Mouse (Mus musculus) intestine, embryonic 14.5 days (tissue): ENCODE data around the gene Obsl1. TPM values are rescaled to one million over a fixed set of nuclear protein-coding genes. Genes with fewer than 3 reads are reported as not detected.

Experiments used
- ATAC-seq: fragments of 200-750 bp; cut with Nextera tagmentation; replicated peaks from 2 replicates; pipeline ENCODE4 v1.8.0; 2017; ENCODE audit warnings: low read depth, moderate number of reproducible peaks, moderate TSS enrichment, moderate library complexity; ENCODE audit not compliant: low FRiP score, low TSS enrichment
- DNase-seq: peaks from one replicate; pipeline ENCODE4 v3.0.0-alpha.2; 2018; ENCODE audit warnings: low spot score
- H3K27ac ChIP-seq: fragments of 300-500 bp; sonication (generic); 2 replicates; pipeline ENCODE4 v1.5.1; 2014; ENCODE audit warnings: low read depth, mild to moderate bottlenecking, control low read depth
- H3K27me3 ChIP-seq: fragments of 300-500 bp; sonication (generic); replicated peaks from 2 replicates; pipeline ENCODE4 v1.6.1; 2014; ENCODE audit warnings: low read length, control low read depth; ENCODE audit not compliant: control insufficient read depth, insufficient read depth
- H3K36me3 ChIP-seq: fragments of 300-500 bp; sonication (generic); 2 replicates; pipeline ENCODE4 v1.6.1; 2014; ENCODE audit warnings: low read length, control low read depth; ENCODE audit not compliant: control insufficient read depth, insufficient read depth
- H3K4me1 ChIP-seq: fragments of 300-500 bp; sonication (generic); replicated peaks from 2 replicates; pipeline ENCODE4 v1.6.1; 2014; ENCODE audit warnings: low read length, control low read depth, mixed read lengths; ENCODE audit not compliant: control insufficient read depth, insufficient read depth
- H3K4me2 ChIP-seq: fragments of 300-500 bp; sonication (generic); 2 replicates; pipeline ENCODE4 v1.6.1; 2014; ENCODE audit warnings: low read length
- H3K4me3 ChIP-seq: fragments of 300-500 bp; sonication (generic); 2 replicates; pipeline ENCODE4 v1.5.1; 2014; ENCODE audit warnings: low read depth, low read length, control low read depth, mixed read lengths
- H3K9ac ChIP-seq: fragments of 300-500 bp; sonication (generic); 2 replicates; pipeline ENCODE4 v1.6.1; 2014; ENCODE audit warnings: mild to moderate bottlenecking, low read length
- H3K9me3 ChIP-seq: fragments of 300-500 bp; sonication (generic); 2 replicates; pipeline ENCODE4 v1.6.1; 2016; ENCODE audit warnings: low read length, control low read depth; ENCODE audit not compliant: control insufficient read depth
- WGBS: fragments of 180-500 bp; shearing (Covaris S2); extraction: QIAGEN DNeasy Blood & Tissue Kit; methylation state at CpG from one replicate; pipeline ENCODE4 v1.1.7; 2014; 5-methylcytosine and 5-hydroxymethylcytosine counted together
- polyA plus RNA-seq: library from polyadenylated mRNA; unstranded; fragments of >200 nt; fragmentation: Nextera tagmentation; extraction: Ambion mirVana; gene quantifications from 2 replicates; pipeline ENCODE4 v1.2.1, GENCODE M21; 2014

Gene Obsl1
- polyA plus RNA-seq, 1 experiment from 2014 or later = 88.4 TPM

DNA sequence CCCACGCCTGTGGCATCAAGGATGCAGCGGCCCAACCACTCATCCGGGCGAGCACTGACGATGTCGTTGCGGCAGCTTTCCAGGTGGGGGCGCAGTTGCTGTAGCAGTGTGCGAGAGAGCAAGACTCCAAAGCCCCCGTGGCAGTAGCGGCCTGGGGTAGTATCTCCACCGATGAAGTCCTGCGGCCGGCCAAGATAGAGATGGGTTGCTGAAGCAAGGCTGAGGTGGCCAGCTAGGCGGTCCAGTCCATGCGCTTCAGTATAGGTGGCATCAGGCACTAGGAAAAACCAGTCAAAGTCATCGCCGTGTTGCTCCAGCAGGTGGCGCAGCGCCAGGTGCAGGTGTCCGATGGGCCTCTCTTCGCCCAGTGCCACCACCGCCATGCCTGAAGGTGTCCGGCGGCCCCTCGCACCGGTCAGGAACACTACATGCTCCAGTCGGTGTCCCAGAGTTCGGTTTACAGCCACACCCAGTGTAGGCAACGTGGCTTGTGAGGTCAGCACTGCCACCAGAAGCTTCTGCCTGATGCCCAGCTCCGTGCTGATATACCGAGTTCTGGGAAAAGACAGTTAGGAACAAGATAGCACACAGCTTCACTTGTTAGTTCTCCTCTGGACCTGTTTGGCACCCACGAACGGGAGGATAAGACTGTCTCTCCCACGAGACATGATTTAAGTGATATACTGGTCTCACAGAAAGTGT is 28.8 kb downstream of the Obsl1 start:
- no peak overlapping the region for H3K4me3 ChIP-seq
- peaks cover 21% of the 10 kb centered on the region for H3K27me3 ChIP-seq
- ATAC-seq (no peak), DNase-seq (peak; percentile 97)
- no peak overlapping the region for H3K27ac ChIP-seq
- 14% methylated on average over 35 of the region's 35 CpGs for WGBS
- no peaks in the 10 kb centered on the region for H3K9me3 ChIP-seq
- H3K4me2 ChIP-seq = peak overlapping the region; percentile 22
- peaks cover 45% of the 10 kb centered on the region for H3K36me3 ChIP-seq
- peaks cover 15% of the 10 kb centered on the region; the same call in 1 of the 2 replicates for H3K4me1 ChIP-seq
- no peak overlapping the region for H3K9ac ChIP-seq

DNA sequence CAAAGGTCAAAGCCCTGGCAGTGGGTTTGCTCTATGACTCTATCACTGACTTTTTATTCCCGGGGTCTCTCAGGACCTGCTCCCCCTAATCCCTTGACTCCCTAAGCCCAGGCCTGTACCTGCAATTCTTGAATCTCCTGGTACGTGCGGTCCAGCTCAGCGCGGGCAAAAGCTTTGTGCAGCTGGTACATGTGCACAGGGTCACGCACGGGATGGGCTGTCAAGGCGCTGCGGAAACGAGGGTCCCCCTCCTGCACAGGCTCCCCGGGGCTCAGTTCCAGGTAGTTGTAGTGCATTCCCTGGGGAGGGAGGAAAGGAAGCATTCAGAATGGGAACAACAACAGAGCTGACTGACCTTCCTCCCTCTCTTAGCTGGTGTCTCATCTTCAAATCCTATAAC is 29.8 kb downstream of the Obsl1 start:
- 96% methylated on average over 11 of the region's 11 CpGs for WGBS
- no peak for ATAC-seq
- H3K27me3 ChIP-seq = peaks cover 13% of the 10 kb centered on the region
- H3K4me3 ChIP-seq = no peak overlapping the region
- peaks cover 15% of the 10 kb centered on the region; the same call in 1 of the 2 replicates for H3K4me1 ChIP-seq
- no peak overlapping the region for H3K4me2 ChIP-seq
- H3K9ac ChIP-seq = no peak overlapping the region
- peaks cover 45% of the 10 kb centered on the region for H3K36me3 ChIP-seq
- no peaks in the 10 kb centered on the region for H3K9me3 ChIP-seq
- no peak for DNase-seq
- no peak overlapping the region for H3K27ac ChIP-seq

DNA sequence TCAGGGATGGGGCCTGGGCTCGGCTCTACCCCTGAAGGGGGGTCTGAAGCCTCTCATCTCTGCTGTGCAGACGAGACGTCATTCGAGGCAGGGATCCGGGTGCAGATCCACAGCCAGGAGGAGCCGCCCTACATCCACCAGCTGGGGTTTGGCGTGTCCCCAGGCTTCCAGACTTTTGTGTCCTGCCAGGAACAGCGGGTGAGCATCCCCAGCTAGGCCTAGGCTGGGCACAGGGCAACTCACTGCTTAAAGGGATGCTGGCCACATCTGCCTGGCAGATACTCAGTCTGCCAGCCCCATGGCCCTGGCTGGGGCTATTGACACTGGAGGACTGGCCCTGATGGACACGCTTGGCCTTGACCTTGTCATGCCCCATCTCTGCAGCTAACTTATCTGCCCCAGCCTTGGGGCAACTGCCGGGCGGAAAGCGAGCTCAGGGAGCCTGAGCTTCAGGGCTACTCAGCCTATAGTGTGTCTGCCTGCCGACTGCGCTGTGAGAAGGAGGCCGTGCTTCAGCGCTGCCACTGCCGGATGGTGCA is 36.9 kb downstream of the Obsl1 start:
- 81% methylated on average over 17 of the region's 17 CpGs for WGBS
- no peak overlapping the region for H3K4me2 ChIP-seq
- no peaks in the 10 kb centered on the region for H3K9me3 ChIP-seq

DNA sequence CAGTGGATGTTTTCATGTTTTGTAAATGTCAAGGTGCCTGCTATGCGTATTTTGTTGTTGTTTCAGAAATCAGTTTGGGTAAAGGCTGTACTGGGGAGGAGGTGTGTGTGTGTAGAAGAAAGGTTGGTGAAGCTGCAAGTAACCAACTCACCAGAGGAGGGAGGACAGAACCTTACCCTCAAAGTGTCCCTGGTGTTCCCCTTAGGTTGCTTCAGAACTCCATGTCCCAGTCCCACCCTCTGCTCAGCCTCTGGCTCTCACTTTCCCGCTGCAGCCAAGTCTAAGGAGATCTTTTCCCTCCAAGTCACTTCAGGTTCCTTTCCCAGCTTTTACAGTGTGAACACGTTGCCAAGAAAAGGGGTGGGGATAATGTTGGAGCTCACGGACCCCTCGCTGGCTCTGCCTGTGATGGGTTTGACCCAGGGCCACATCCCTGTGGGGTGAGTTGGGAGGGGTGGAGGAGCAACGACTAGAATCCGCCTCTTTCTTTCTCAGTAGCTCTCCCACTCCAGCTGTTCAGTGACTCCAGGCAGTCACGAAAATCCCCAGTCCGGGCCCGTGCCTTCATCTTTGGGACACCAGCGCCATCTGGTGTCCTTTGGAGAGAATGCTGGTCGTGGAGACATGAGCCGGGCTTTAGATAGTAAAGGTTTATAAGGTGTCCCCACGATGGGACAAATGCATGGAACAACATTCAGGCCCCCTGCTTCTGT is 38.9 kb downstream of the Obsl1 start:
- H3K4me2 ChIP-seq = no peak overlapping the region
- no peak overlapping the region for H3K27ac ChIP-seq
- no peaks in the 10 kb centered on the region for H3K36me3 ChIP-seq
- ATAC-seq (peak; percentile 86), DNase-seq (peak; percentile 91)
- H3K9me3 ChIP-seq = no peaks in the 10 kb centered on the region
- WGBS = 9% methylated on average over 14 of the region's 14 CpGs
- no peak overlapping the region for H3K9ac ChIP-seq
- H3K27me3 ChIP-seq = peaks cover 5% of the 10 kb centered on the region; the same call in 1 of the 2 replicates
- no peak overlapping the region for H3K4me3 ChIP-seq
- H3K4me1 ChIP-seq = no peaks in the 10 kb centered on the region

More for the DNA sequence above, 36.9 kb downstream of the Obsl1 start:
- no peak overlapping the region for H3K4me3 ChIP-seq
- no peak overlapping the region for H3K27ac ChIP-seq
- ATAC-seq (no peak), DNase-seq (no peak)
- H3K27me3 ChIP-seq = peaks cover 5% of the 10 kb centered on the region; the same call in 1 of the 2 replicates
- no peak overlapping the region for H3K9ac ChIP-seq
- no peaks in the 10 kb centered on the region for H3K4me1 ChIP-seq
- H3K36me3 ChIP-seq = peaks cover 19% of the 10 kb centered on the region

DNA sequence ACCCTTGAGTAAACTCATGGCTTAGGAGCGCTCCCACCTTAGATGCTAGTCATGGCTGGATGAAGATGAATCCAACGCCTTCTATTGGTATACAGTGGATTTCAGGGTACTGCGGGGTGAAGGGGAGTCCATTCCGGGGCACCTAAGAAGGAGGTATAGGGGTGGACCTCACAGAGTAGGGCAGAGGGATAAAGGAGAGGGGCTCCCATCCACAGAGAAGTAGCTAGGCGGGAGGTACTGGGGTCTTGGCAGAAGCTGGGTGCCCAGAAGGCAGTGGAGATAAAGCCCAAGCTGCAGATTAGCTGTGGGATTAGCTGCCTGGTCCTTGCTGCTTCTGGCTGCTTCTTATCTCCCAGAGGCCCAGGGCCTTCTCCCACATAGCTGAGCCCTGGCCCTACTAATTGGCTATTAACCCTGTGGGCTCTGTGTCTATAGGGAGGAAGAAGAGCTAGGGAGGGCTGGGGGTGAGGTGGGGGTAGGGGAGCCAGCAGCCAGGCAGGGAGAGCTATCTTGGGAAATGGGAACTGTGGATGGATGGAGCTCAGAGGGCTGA is 42.5 kb downstream of the Obsl1 start:
- Histone ChIP-seq H3K27ac (no peak overlapping the region), H3K4me1 (peaks cover 5% of the 10 kb centered on the region), H3K36me3 (no peaks in the 10 kb centered on the region), H3K4me3 (no peak overlapping the region), H3K9ac (no peak overlapping the region), H3K4me2 (no peak overlapping the region), H3K9me3 (no peaks in the 10 kb centered on the region), H3K27me3 (peaks cover 5% of the 10 kb centered on the region; the same call in 1 of the 2 replicates)
- WGBS = 64% methylated on average over 5 of the region's 5 CpGs
- DNase-seq (no peak), ATAC-seq (no peak)

DNA sequence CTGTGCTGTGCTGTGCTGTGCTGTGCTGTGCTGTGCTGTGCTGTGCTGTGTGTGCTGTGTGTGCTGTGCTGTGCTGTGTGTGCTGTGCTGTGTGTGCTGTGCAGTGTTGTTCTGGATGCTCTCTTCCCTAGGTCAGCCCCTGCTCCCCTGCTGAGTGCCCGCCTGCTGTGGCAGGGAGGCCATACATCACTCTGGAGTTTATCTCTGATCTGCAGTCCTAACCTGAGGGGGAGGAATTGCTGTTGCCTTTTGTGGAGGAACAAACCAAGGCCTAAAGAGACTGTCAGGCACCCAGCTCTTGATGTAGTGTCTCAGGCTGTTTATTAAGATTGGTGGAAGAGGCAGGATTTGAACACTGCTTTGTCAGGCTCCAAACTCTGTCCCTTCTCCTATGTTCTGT is 43.6 kb downstream of the Obsl1 start:
- H3K27me3 ChIP-seq = peaks cover 5% of the 10 kb centered on the region; the same call in 1 of the 2 replicates
- H3K27ac ChIP-seq = no peak overlapping the region
- H3K4me1 ChIP-seq = peaks cover 13% of the 10 kb centered on the region
- ATAC-seq (no peak), DNase-seq (no peak)
- WGBS = 22% methylated on average over 1 of the region's 1 CpGs
- H3K4me2 ChIP-seq = no peak overlapping the region
- no peak overlapping the region for H3K9ac ChIP-seq
- H3K36me3 ChIP-seq = no peaks in the 10 kb centered on the region
- H3K9me3 ChIP-seq = no peaks in the 10 kb centered on the region
- H3K4me3 ChIP-seq = no peak overlapping the region

DNA sequence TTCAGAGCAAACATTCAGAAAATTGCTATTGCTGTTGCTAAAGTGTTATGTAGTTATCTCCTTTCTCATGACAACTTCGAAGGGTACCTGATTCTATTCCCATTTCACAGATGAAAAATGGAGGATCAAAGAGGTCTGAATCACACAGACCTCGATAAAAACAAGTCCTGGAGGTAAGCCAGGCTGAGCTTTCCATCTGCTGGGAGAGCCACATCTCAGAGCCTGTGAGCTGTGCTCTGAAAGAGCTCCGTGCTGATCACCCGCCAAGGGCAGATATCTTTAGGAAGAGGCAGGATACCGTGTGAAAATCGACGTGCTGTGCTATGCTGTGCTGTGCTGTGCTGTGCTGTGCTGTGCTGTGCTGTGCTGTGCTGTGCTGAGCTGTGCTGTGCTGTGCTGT is 46.0 kb downstream of the Obsl1 start:
- ATAC-seq = no peak
- Histone ChIP-seq H3K9ac (no peak overlapping the region), H3K9me3 (no peaks in the 10 kb centered on the region), H3K4me2 (no peak overlapping the region), H3K4me1 (peaks cover 14% of the 10 kb centered on the region), H3K4me3 (no peak overlapping the region), H3K27ac (no peak overlapping the region), H3K27me3 (peaks cover 16% of the 10 kb centered on the region), H3K36me3 (no peaks in the 10 kb centered on the region)
- DNase-seq = no peak
- WGBS = 80% methylated on average over 7 of the region's 7 CpGs

DNA sequence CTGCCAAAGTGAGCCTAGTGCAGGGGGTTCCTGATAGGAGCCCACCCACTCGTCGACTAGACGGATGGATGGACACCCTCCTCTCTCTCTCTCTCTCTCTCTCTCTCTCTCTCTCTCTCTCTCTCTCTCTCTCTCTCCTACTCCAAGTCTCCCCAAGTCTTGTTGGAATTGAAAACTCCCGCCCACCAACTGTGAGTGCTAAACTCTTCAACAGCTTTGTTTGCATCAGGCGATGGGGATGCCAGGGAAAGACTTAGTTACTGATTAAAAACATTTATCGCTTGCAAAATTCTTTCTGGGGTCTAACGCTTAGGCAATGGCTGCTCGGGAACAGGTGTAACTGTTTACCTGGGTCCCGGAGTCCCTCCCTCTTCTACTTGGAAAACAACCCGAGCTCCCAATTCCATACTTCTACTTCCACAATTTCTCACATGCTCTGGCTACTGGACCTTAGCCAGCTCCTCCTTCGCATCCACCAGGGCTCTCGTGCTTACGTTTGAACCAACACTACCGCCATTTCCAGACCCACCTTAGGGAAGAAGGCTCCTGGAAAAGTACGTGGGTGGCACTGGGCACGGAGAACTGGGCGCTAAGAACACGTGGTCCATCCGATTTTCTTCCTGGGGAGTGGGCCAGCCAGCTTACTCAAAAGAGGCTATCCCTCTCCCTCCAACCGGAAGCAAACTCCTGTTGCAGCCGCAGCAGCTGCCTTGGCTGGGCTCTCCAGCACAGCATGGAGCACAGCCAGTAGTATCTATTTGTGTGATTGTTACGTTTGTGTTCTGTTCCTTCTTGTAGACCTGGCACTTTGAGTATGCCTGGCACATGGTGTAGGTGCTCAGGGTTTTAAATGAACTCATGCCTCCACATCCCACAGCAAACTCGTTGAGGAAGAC is 47.2 kb downstream of the Obsl1 start:
- Histone ChIP-seq H3K4me1 (peaks cover 14% of the 10 kb centered on the region), H3K9ac (peak overlapping the region; percentile 40), H3K9me3 (no peaks in the 10 kb centered on the region), H3K27ac (peak overlapping the region; percentile 70), H3K4me2 (peak overlapping the region; percentile 54), H3K4me3 (peak overlapping the region; percentile 27), H3K27me3 (peaks cover 25% of the 10 kb centered on the region), H3K36me3 (no peaks in the 10 kb centered on the region)
- ATAC-seq (no peak), DNase-seq (no peak)
- WGBS = 10% methylated on average over 23 of the region's 23 CpGs
